Mouse (Mus musculus) liver, embryonic 14.5 days (tissue): Measurements from ENCODE around the gene Rims4. TPM values are rescaled to one million over a fixed set of nuclear protein-coding genes. Genes with fewer than 3 reads are reported as not detected.

ENCODE experiments used
- ATAC-seq: fragments of 200-750 bp; cut with Nextera tagmentation; 2 replicates; pipeline ENCODE4 v1.8.0; 2017; ENCODE audit warnings: moderate number of reproducible peaks, mild to moderate bottlenecking, moderate library complexity; ENCODE audit not compliant: insufficient read depth
- DNase-seq, 3 experiments: peaks; one replicate each; pipeline ENCODE4 v3.0.0-alpha.2; 2012 to 2013; ENCODE audit warnings: low read depth in 3 of 3, low spot score in 3 of 3
- H3K27ac ChIP-seq: fragments of 300-500 bp; sonication (generic); 2 replicates; pipeline ENCODE4 v1.5.1; 2014; ENCODE audit warnings: moderate library complexity, mild to moderate bottlenecking, control low read depth, inconsistent platforms
- H3K27me3 ChIP-seq: fragments of 300-500 bp; sonication (generic); 2 replicates; pipeline ENCODE4 v1.6.1; 2014; ENCODE audit warnings: mild to moderate bottlenecking, low read length, moderate library complexity; ENCODE audit not compliant: control insufficient read depth, insufficient read depth
- H3K36me3 ChIP-seq: fragments of 300-500 bp; sonication (generic); replicated peaks from 2 replicates; pipeline ENCODE4 v1.6.1; 2014; ENCODE audit warnings: low read depth; ENCODE audit not compliant: control insufficient read depth, insufficient read depth
- H3K4me1 ChIP-seq, 2 experiments: fragments of 200-500 bp in 1 of 2; fragments of 300-500 bp in 1 of 2; sonication (generic) in 1 of 2; replicated peaks; 2 replicates each; pipeline ENCODE4 v1.6.1; 2012 to 2014; ENCODE audit warnings: antibody characterized with exemption in 1 of 2, inconsistent platforms in 1 of 2, low read length in 1 of 2; ENCODE audit not compliant: control insufficient read depth in 2 of 2, insufficient read depth in 2 of 2
- H3K4me2 ChIP-seq: fragments of 300-500 bp; sonication (generic); 2 replicates; pipeline ENCODE4 v1.6.1; 2014; ENCODE audit warnings: low read depth, mild to moderate bottlenecking, control low read depth, moderate library complexity
- H3K4me3 ChIP-seq, 2 experiments: fragments of 200-500 bp in 1 of 2; fragments of 300-500 bp in 1 of 2; sonication (generic) in 1 of 2; 2 replicates each; pipeline ENCODE4 v1.5.1; 2012 to 2014; ENCODE audit warnings: low read depth in 2 of 2, low read length in 2 of 2, mild to moderate bottlenecking in 2 of 2, control low read depth in 1 of 2, inconsistent platforms in 1 of 2, moderate library complexity in 1 of 2; ENCODE audit not compliant: insufficient read depth in 1 of 2
- H3K9ac ChIP-seq: fragments of 300-500 bp; sonication (generic); replicated peaks from 2 replicates; pipeline ENCODE4 v1.6.1; 2014; ENCODE audit warnings: mild to moderate bottlenecking, control low read depth, moderate library complexity
- H3K9me3 ChIP-seq: fragments of 300-500 bp; sonication (generic); 2 replicates; pipeline ENCODE4 v1.6.1; 2016; ENCODE audit warnings: low read length, mixed read lengths; ENCODE audit not compliant: control insufficient read depth
- CTCF ChIP-seq: IDR thresholded peaks from 2 replicates; pipeline ENCODE4 v1.5.1; 2016; ENCODE audit warnings: antibody characterized with exemption, low read depth, control low read depth
- EP300 ChIP-seq: IDR thresholded peaks from 2 replicates; pipeline ENCODE4 v1.6.1; 2016; ENCODE audit warnings: antibody characterized with exemption, low read depth
- WGBS: fragments of 180-500 bp; shearing (Covaris S2); extraction: QIAGEN DNeasy Blood & Tissue Kit; methylation state at CpG from one replicate; pipeline ENCODE4 v1.1.7; 2014; ENCODE audit not compliant: insufficient replicate concordance; 5-methylcytosine and 5-hydroxymethylcytosine counted together
- polyA plus RNA-seq, 2 experiments: library from polyadenylated mRNA; depleted of rRNA in 1 of 2; stranded (reverse) in 1 of 2; unstranded in 1 of 2; fragments of >200 nt; fragmentation: Nextera tagmentation in 1 of 2; extraction: Ambion mirVana in 1 of 2; gene quantifications; 2 replicates each; pipeline versions ENCODE4 v1.2.1 to v1.2.3; 2012 to 2014

The Rims4 gene
- polyA plus RNA-seq (2012; rRNA removed) (0.12 and 0.13 TPM in 2 replicates), polyA plus RNA-seq (2014; fragmentation: Nextera tagmentation; extraction: Ambion mirVana) (0.14 and 0.19 TPM in 2 replicates)

GRCm38 (mm10) chr2:163918317-163919258 lies at the start of gene Rims4:
Gene Rims4, minus strand, starts transcription at chr2:163918683.
- H3K4me2 ChIP-seq: peak within 1 kb of the TSS; percentile 51
- no peak for ATAC-seq
- WGBS: 1% methylated on average over 88 of the region's 115 CpGs
- no peaks in the 10 kb centered on the region for H3K4me1 ChIP-seq
- H3K36me3 ChIP-seq: no peaks in the 10 kb centered on the region
- no peak for TF ChIP-seq EP300
- no peak for TF ChIP-seq CTCF
- DNase-seq: no peak
- peaks cover 46% of the 10 kb centered on the region for H3K27me3 ChIP-seq
- H3K9me3 ChIP-seq: no peaks in the 10 kb centered on the region
- no peak within 1 kb of the TSS for H3K27ac ChIP-seq
- no peak within 1 kb of the TSS for H3K9ac ChIP-seq
- H3K4me3 ChIP-seq: peak within 1 kb of the TSS in 1 of 2 experiments; percentile 21; a peak in 2 of 4 replicates

GRCm38 (mm10) chr2:163965706-163966105 lies 47.2 kb upstream of the Rims4 start:
- WGBS: 48% methylated on average over 7 of the region's 7 CpGs
- Histone ChIP-seq H3K36me3 (no peaks in the 10 kb centered on the region), H3K27ac (no peak overlapping the region), H3K9ac (no peak overlapping the region), H3K4me2 (no peak overlapping the region), H3K27me3 (no peaks in the 10 kb centered on the region), H3K9me3 (no peaks in the 10 kb centered on the region), H3K4me1 (no peaks in the 10 kb centered on the region), H3K4me3 (no peak overlapping the region)
- TF ChIP-seq CTCF (no peak), EP300 (no peak)
- DNase-seq: no peak
- ATAC-seq: no peak

GRCm38 (mm10) chr2:163964606-163965560 lies 46.4 kb upstream of the Rims4 start:
- H3K9ac ChIP-seq: no peak overlapping the region
- no peak for ATAC-seq
- TF ChIP-seq EP300 (no peak), CTCF (no peak)
- H3K27me3 ChIP-seq: no peaks in the 10 kb centered on the region
- DNase-seq: no peak
- H3K4me2 ChIP-seq: no peak overlapping the region
- no peak overlapping the region for H3K4me3 ChIP-seq
- no peaks in the 10 kb centered on the region for H3K9me3 ChIP-seq
- H3K27ac ChIP-seq: no peak overlapping the region
- H3K36me3 ChIP-seq: no peaks in the 10 kb centered on the region
- H3K4me1 ChIP-seq: no peaks in the 10 kb centered on the region
- 63% methylated on average over 17 of the region's 19 CpGs for WGBS

- ATAC-seq (no peak), DNase-seq (no peak)
- no peak for TF ChIP-seq EP300
- no peaks in the 10 kb centered on the region for H3K27me3 ChIP-seq
- H3K4me2 ChIP-seq: no peak overlapping the region
- H3K36me3 ChIP-seq: no peaks in the 10 kb centered on the region
- WGBS: 53% methylated on average over 7 of the region's 7 CpGs
- no peak overlapping the region for H3K27ac ChIP-seq
- H3K4me1 ChIP-seq: no peaks in the 10 kb centered on the region
- no peak overlapping the region for H3K9ac ChIP-seq
- no peak overlapping the region for H3K4me3 ChIP-seq
- H3K9me3 ChIP-seq: no peaks in the 10 kb centered on the region
Observed at GRCm38 (mm10) chr2:163953622-163954310, 35.3 kb upstream of the Rims4 start.
